Mouse (Mus musculus) forebrain, embryonic 14.5 days (tissue): ENCODE results near the gene Ablim1. TPM values are rescaled to one million over a fixed set of nuclear protein-coding genes. Genes with fewer than 3 reads are reported as not detected.

Experiments
- ATAC-seq: fragments of 200-750 bp; cut with Nextera tagmentation; 2 replicates; pipeline ENCODE4 v1.8.0; 2017; ENCODE audit warnings: mild to moderate bottlenecking, moderate library complexity
- DNase-seq: peaks from one replicate; pipeline ENCODE4 v3.0.0-alpha.2; 2015; ENCODE audit warnings: low spot score
- H3K27ac ChIP-seq: fragments of 300-500 bp; sonication (generic); 2 replicates; pipeline ENCODE4 v1.5.1; 2014; ENCODE audit warnings: low read depth, mild to moderate bottlenecking, control low read depth, low read length, moderate library complexity
- H3K27me3 ChIP-seq: fragments of 300-500 bp; sonication (generic); replicated peaks from 2 replicates; pipeline ENCODE4 v1.6.1; 2014; ENCODE audit warnings: low read length, control low read depth, mixed read lengths; ENCODE audit not compliant: control insufficient read depth, insufficient read depth
- H3K36me3 ChIP-seq: fragments of 300-500 bp; sonication (generic); 2 replicates; pipeline ENCODE4 v1.6.1; 2014; ENCODE audit warnings: low read length, control low read depth; ENCODE audit not compliant: control insufficient read depth, insufficient read depth
- H3K4me1 ChIP-seq: fragments of 300-500 bp; sonication (generic); 2 replicates; pipeline ENCODE4 v1.6.1; 2014; ENCODE audit warnings: antibody characterized with exemption, low read length, control low read depth; ENCODE audit not compliant: control insufficient read depth, insufficient read depth
- H3K4me2 ChIP-seq: fragments of 300-500 bp; sonication (generic); 2 replicates; pipeline ENCODE4 v1.6.1; 2014; ENCODE audit warnings: mild to moderate bottlenecking, control low read depth, low read length
- H3K4me3 ChIP-seq: fragments of 300-500 bp; sonication (generic); 2 replicates; pipeline ENCODE4 v1.5.1; 2014; ENCODE audit warnings: low read depth, low read length, control low read depth
- H3K9ac ChIP-seq: fragments of 300-500 bp; sonication (generic); 2 replicates; pipeline ENCODE4 v1.6.1; 2014; ENCODE audit warnings: mild to moderate bottlenecking, low read length, control low read depth, moderate library complexity
- H3K9me3 ChIP-seq: fragments of 300-500 bp; sonication (generic); replicated peaks from 2 replicates; pipeline ENCODE4 v1.6.1; 2016; ENCODE audit warnings: low read length, control low read depth, mixed read lengths; ENCODE audit not compliant: control insufficient read depth
- WGBS: fragments of 180-500 bp; shearing (Covaris S2); extraction: QIAGEN DNeasy Blood & Tissue Kit; methylation state at CpG from one replicate; pipeline ENCODE4 v1.1.7; 2014; 5-methylcytosine and 5-hydroxymethylcytosine counted together
- polyA plus RNA-seq: library from polyadenylated mRNA; unstranded; fragments of >200 nt; fragmentation: Nextera tagmentation; extraction: Ambion mirVana; gene quantifications from 2 replicates; pipeline ENCODE4 v1.2.1, GENCODE M21; 2014

Ablim1 gene
- polyA plus RNA-seq, 1 experiment from 2014 or later: 24.0 TPM

GRCm38 (mm10) chr19:57358836-57359598, 44.3 kb upstream of the Ablim1 start:
- H3K4me1 ChIP-seq: peaks cover 19% of the 10 kb centered on the region
- no peak overlapping the region for H3K4me3 ChIP-seq
- ATAC-seq (no peak), DNase-seq (no peak)
- no peak overlapping the region for H3K4me2 ChIP-seq
- no peaks in the 10 kb centered on the region for H3K9me3 ChIP-seq
- H3K27ac ChIP-seq: no peak overlapping the region
- 93% methylated on average over 20 of the region's 20 CpGs for WGBS
- no peaks in the 10 kb centered on the region for H3K36me3 ChIP-seq
- no peaks in the 10 kb centered on the region for H3K27me3 ChIP-seq
- H3K9ac ChIP-seq: no peak overlapping the region

- no peak overlapping the region for H3K9ac ChIP-seq
- no peak overlapping the region for H3K4me2 ChIP-seq
- ATAC-seq (no peak), DNase-seq (no peak)
- H3K4me3 ChIP-seq: no peak overlapping the region
- no peaks in the 10 kb centered on the region for H3K36me3 ChIP-seq
- H3K27ac ChIP-seq: 0 out of 2 replicates have a peak overlapping the region, but pooled peaks have one; percentile 9
- peaks cover 14% of the 10 kb centered on the region for H3K4me1 ChIP-seq
- H3K9me3 ChIP-seq: no peaks in the 10 kb centered on the region
- H3K27me3 ChIP-seq: no peaks in the 10 kb centered on the region
- 85% methylated on average over 12 of the region's 12 CpGs for WGBS
Measured at GRCm38 (mm10) chr19:57358322-57358721, 43.6 kb upstream of the Ablim1 start.

- no peak overlapping the region for H3K4me2 ChIP-seq
- no peaks in the 10 kb centered on the region for H3K27me3 ChIP-seq
- no peaks in the 10 kb centered on the region for H3K36me3 ChIP-seq
- no peaks in the 10 kb centered on the region for H3K9me3 ChIP-seq
- no peak for ATAC-seq
- peaks cover 9% of the 10 kb centered on the region for H3K4me1 ChIP-seq
- WGBS: 91% methylated on average over 5 of the region's 5 CpGs
- no peak for DNase-seq
- no peak overlapping the region for H3K4me3 ChIP-seq
- H3K9ac ChIP-seq: no peak overlapping the region
- 0 out of 2 replicates have a peak overlapping the region, but pooled peaks have one; percentile 9 for H3K27ac ChIP-seq
Measured at GRCm38 (mm10) chr19:57357811-57358210, 43.1 kb upstream of the Ablim1 start.

- H3K4me3 ChIP-seq: no peak overlapping the region
- no peak overlapping the region for H3K27ac ChIP-seq
- ATAC-seq (no peak), DNase-seq (no peak)
- WGBS: 86% methylated on average over 6 of the region's 6 CpGs
- H3K4me2 ChIP-seq: no peak overlapping the region
- no peaks in the 10 kb centered on the region for H3K27me3 ChIP-seq
- H3K9ac ChIP-seq: no peak overlapping the region
- H3K4me1 ChIP-seq: peaks cover 4% of the 10 kb centered on the region; the same call in 1 of the 2 replicates
- no peaks in the 10 kb centered on the region for H3K9me3 ChIP-seq
- no peaks in the 10 kb centered on the region for H3K36me3 ChIP-seq
Measured at GRCm38 (mm10) chr19:57357244-57357643, 42.5 kb upstream of the Ablim1 start.

- no peak overlapping the region for H3K4me2 ChIP-seq
Measured at GRCm38 (mm10) chr19:57356273-57356672, 41.6 kb upstream of the Ablim1 start.

GRCm38 (mm10) chr19:57355451-57356251, 40.9 kb upstream of the Ablim1 start:
- ATAC-seq (no peak), DNase-seq (no peak)
- H3K4me1 ChIP-seq: peaks cover 4% of the 10 kb centered on the region; the same call in 1 of the 2 replicates
- no peaks in the 10 kb centered on the region for H3K27me3 ChIP-seq
- no peak overlapping the region for H3K27ac ChIP-seq
- no peak overlapping the region for H3K4me2 ChIP-seq
- no peaks in the 10 kb centered on the region for H3K36me3 ChIP-seq
- H3K9me3 ChIP-seq: no peaks in the 10 kb centered on the region
- H3K4me3 ChIP-seq: no peak overlapping the region
- no peak overlapping the region for H3K9ac ChIP-seq
- 84% methylated on average over 16 of the region's 16 CpGs for WGBS

More at GRCm38 (mm10) chr19:57356273-57356672, 41.6 kb upstream of the Ablim1 start:
- no peak overlapping the region for H3K27ac ChIP-seq
- H3K4me1 ChIP-seq: peaks cover 4% of the 10 kb centered on the region; the same call in 1 of the 2 replicates
- ATAC-seq (no peak), DNase-seq (no peak)
- 84% methylated on average over 7 of the region's 7 CpGs for WGBS
- H3K4me3 ChIP-seq: no peak overlapping the region
- H3K9ac ChIP-seq: no peak overlapping the region
- H3K27me3 ChIP-seq: no peaks in the 10 kb centered on the region
- no peaks in the 10 kb centered on the region for H3K36me3 ChIP-seq
- H3K9me3 ChIP-seq: no peaks in the 10 kb centered on the region

GRCm38 (mm10) chr19:57354715-57355114, 40.0 kb upstream of the Ablim1 start:
- Histone ChIP-seq H3K9ac (no peak overlapping the region), H3K4me1 (0 out of 2 replicates have a peak, but pooled peaks cover under 1% of the 10 kb centered on the region), H3K36me3 (no peaks in the 10 kb centered on the region), H3K27ac (no peak overlapping the region), H3K9me3 (no peaks in the 10 kb centered on the region), H3K4me2 (no peak overlapping the region), H3K27me3 (no peaks in the 10 kb centered on the region), H3K4me3 (no peak overlapping the region)
- ATAC-seq: no peak
- 92% methylated on average over 6 of the region's 6 CpGs for WGBS
- no peak for DNase-seq

- ATAC-seq (no peak), DNase-seq (no peak)
- H3K4me1 ChIP-seq: no peaks in the 10 kb centered on the region
- no peak overlapping the region for H3K4me2 ChIP-seq
- H3K36me3 ChIP-seq: no peaks in the 10 kb centered on the region
- no peak overlapping the region for H3K9ac ChIP-seq
- no peak overlapping the region for H3K27ac ChIP-seq
- H3K4me3 ChIP-seq: no peak overlapping the region
- 85% methylated on average over 11 of the region's 11 CpGs for WGBS
- H3K9me3 ChIP-seq: no peaks in the 10 kb centered on the region
- H3K27me3 ChIP-seq: no peaks in the 10 kb centered on the region
Measured at GRCm38 (mm10) chr19:57354050-57354449, 39.3 kb upstream of the Ablim1 start.

- Histone ChIP-seq H3K4me2 (no peak overlapping the region), H3K9ac (no peak overlapping the region), H3K4me3 (no peak overlapping the region), H3K9me3 (no peaks in the 10 kb centered on the region), H3K4me1 (no peaks in the 10 kb centered on the region), H3K36me3 (no peaks in the 10 kb centered on the region), H3K27me3 (no peaks in the 10 kb centered on the region), H3K27ac (no peak overlapping the region)
- ATAC-seq (no peak), DNase-seq (no peak)
- WGBS: 83% methylated on average over 10 of the region's 10 CpGs
Measured at GRCm38 (mm10) chr19:57353228-57353627, 38.5 kb upstream of the Ablim1 start.
